Mouse (Mus musculus) adrenal gland, postnatal 25 days (tissue): ENCODE data around the gene Ugt8a. TPM values are rescaled to one million over a fixed set of nuclear protein-coding genes. Genes with fewer than 3 reads are reported as not detected.

ENCODE experiments used
- DNase-seq: peaks from one replicate; pipeline ENCODE4 v3.0.0; 2021; ENCODE audit warnings: mixed read lengths
- long read RNA-seq: library from polyadenylated mRNA; stranded (forward); transcript quantifications from one replicate; pipeline ENCODE4 v2.0.0, GENCODE M21; 2021
- total RNA-seq: library from RNA; stranded (reverse); gene quantifications from 2 replicates; pipeline ENCODE4 v1.2.3, GENCODE M21; 2021

The Ugt8a gene
- not detected in 2 replicates for total RNA-seq
- long read RNA-seq = 0 reads

GRCm38 (mm10) chr3:125938092-125938755 is at the start of gene Ugt8a:
Gene Ugt8a (minus strand): TSS chr3:125938619.
- DNase-seq = peak; percentile 5

- no peak for DNase-seq
Measured at GRCm38 (mm10) chr3:125986639-125987038, 48.2 kb upstream of the Ugt8a start.

- DNase-seq = no peak
Measured at GRCm38 (mm10) chr3:125983707-125984420, 45.4 kb upstream of the Ugt8a start.

GRCm38 (mm10) chr3:125979475-125979874 is 41.1 kb upstream of the Ugt8a start:
- DNase-seq = no peak

- no peak for DNase-seq
Measured at GRCm38 (mm10) chr3:125975899-125976298, 37.5 kb upstream of the Ugt8a start.

- DNase-seq = no peak
Measured at GRCm38 (mm10) chr3:125969458-125969857, 31.0 kb upstream of the Ugt8a start.

- no peak for DNase-seq
Measured at GRCm38 (mm10) chr3:125956196-125956885, 17.9 kb upstream of the Ugt8a start.

GRCm38 (mm10) chr3:125954881-125955280 is 16.5 kb upstream of the Ugt8a start:
- no peak for DNase-seq

GRCm38 (mm10) chr3:125940811-125941210 is 2.4 kb upstream of the Ugt8a start:
- no peak for DNase-seq

- peak; percentile 2 for DNase-seq
Measured at GRCm38 (mm10) chr3:125938756-125939109, 314 bp upstream of the Ugt8a start.

- no peak for DNase-seq
Measured at GRCm38 (mm10) chr3:125937536-125938091, 805 bp downstream of the Ugt8a start.

GRCm38 (mm10) chr3:125935796-125936195 is 2.6 kb downstream of the Ugt8a start:
- DNase-seq = no peak

GRCm38 (mm10) chr3:125932594-125933237 is 5.7 kb downstream of the Ugt8a start:
- DNase-seq = no peak

- no peak for DNase-seq
Measured at GRCm38 (mm10) chr3:125931059-125931458, 7.4 kb downstream of the Ugt8a start.

GRCm38 (mm10) chr3:125920876-125921275 is 17.5 kb downstream of the Ugt8a start:
- DNase-seq = no peak

- DNase-seq = no peak
Measured at GRCm38 (mm10) chr3:125898976-125899375, 39.4 kb downstream of the Ugt8a start.

- DNase-seq = no peak
Measured at GRCm38 (mm10) chr3:125887109-125887508, 51.3 kb downstream of the Ugt8a start.

GRCm38 (mm10) chr3:125884879-125885278 is 53.5 kb downstream of the Ugt8a start:
- no peak for DNase-seq

GRCm38 (mm10) chr3:125884423-125884822 is 54.0 kb downstream of the Ugt8a start:
- DNase-seq = no peak

GRCm38 (mm10) chr3:125883009-125883408 is 55.4 kb downstream of the Ugt8a start:
- no peak for DNase-seq

GRCm38 (mm10) chr3:125881835-125882234 is 56.6 kb downstream of the Ugt8a start:
- no peak for DNase-seq

- no peak for DNase-seq
Measured at GRCm38 (mm10) chr3:125874371-125874770, 64.0 kb downstream of the Ugt8a start.
